Mouse (Mus musculus) splenic B cell, adult 2 months (primary cell): ENCODE results near the gene Slc39a8.

Experiments
- DNase-seq: peaks from one replicate; pipeline ENCODE4 v3.0.0-alpha.2; 2011; ENCODE audit warnings: low read depth, low spot score
- H3K27me3 ChIP-seq: 2 replicates; pipeline ENCODE4 v1.6.1; 2012; ENCODE audit warnings: mild to moderate bottlenecking, low read length, moderate library complexity, mixed read lengths; ENCODE audit not compliant: control insufficient read depth, poor library complexity, insufficient read depth, severe bottlenecking
- H3K36me3 ChIP-seq: 2 replicates; pipeline ENCODE4 v1.6.1; 2012; ENCODE audit warnings: mild to moderate bottlenecking, low read length, moderate library complexity, mixed read lengths; ENCODE audit not compliant: control insufficient read depth, poor library complexity, insufficient read depth, severe bottlenecking

Gene Slc39a8

DNA sequence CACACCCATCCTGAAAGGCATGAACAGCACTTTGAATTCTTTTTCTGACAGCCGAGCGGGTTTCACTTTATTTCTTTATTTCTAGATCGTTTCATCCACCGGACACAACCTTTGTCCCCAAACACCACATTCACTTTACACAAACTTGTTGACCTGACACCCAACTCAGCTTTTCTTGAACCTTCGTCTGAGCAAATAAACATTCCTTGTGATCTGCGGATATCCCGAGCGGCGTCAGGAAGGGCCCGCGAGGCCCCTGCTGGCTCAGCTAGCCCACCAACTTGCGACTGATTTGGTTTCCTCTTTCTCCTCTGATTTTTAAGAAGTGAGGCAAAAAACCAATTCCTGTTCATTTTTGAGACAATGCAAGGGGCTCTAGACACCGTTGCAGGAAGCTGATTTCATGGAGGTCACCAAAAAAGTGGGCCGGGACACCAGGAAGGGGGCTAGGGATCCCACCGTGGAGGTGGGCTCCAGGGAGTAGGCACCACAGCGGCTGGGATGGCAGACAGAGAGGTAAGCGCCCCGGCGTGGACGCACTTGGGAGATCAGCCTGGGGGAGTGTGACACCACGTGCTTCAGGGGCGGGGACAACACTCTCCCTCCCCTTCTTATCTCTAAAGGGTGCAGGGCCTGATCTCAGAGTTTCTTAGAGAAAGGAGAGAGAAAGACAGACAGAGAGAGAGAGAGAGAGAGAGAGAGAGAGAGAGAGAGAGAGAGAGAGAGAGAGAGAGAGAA lies at the start of gene Slc39a8:
TSS of gene Slc39a8 (plus strand) at position 264 of the 738 bp plus-strand sequence.
- H3K36me3 ChIP-seq, result no peaks in the 10 kb centered on the region
- DNase-seq, result peak; percentile 75
- H3K27me3 ChIP-seq, result no peaks in the 10 kb centered on the region

DNA sequence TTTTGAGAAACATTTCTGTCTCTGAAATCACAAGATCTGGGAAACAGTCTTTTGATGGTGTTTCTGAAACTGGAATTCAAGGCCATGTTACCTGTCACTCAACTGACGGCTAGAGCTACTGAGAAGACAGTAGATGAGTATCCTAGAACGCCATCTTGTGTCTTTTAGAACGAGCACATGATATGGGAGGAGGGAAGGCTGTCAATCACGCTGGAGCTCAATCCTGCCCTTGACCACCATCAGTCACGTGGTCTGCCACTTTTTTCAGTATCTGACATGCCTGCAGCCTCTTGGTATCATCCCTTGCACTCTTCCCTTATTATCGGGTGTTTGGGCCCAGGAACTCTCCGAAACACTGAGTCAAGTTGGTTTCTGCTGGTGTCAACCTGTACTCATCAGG lies 40.0 kb upstream of the Slc39a8 start:
- no peaks in the 10 kb centered on the region for H3K27me3 ChIP-seq
- no peaks in the 10 kb centered on the region for H3K36me3 ChIP-seq
- no peak for DNase-seq

DNA sequence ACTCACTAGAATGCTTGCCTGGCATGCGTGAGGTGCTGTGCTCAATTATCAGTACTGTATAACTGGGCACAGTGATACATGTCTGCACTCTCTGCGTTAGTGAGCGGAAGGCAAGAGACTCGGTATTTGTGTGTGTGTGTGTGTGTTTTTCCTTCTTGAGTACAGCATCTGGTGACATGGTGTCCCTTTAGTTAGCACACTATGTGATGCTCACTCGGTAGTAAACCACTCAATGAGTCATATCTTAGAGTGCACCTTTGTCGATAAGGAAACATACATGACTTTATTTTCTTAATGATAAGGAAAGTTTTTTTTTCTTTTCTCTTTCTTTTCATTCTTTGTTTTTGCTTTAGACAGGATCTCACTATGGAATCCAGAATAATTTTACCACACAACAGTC lies 29.0 kb upstream of the Slc39a8 start:
- DNase-seq, result no peak
- no peaks in the 10 kb centered on the region for H3K27me3 ChIP-seq
- H3K36me3 ChIP-seq, result no peaks in the 10 kb centered on the region

DNA sequence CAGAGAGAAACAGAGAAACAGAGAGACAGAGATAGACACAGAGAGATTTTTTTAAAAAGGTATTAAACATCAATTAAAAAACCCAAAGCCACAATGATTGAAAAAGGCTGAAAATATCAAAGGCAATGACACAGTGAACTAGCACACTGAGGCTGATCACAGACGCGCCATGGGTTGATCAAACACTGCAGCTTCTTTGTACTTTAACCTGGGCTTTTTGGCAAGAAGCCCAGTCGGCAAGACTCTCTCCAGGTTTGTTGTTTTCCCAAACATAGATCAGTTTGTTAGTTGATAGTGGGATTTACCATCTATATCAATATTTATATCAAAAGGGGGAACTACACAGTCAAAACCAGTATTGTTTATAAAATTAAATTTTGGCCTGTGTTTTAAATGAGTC lies 26.8 kb upstream of the Slc39a8 start:
- Histone ChIP-seq H3K27me3 (no peaks in the 10 kb centered on the region), H3K36me3 (no peaks in the 10 kb centered on the region)
- no peak for DNase-seq

DNA sequence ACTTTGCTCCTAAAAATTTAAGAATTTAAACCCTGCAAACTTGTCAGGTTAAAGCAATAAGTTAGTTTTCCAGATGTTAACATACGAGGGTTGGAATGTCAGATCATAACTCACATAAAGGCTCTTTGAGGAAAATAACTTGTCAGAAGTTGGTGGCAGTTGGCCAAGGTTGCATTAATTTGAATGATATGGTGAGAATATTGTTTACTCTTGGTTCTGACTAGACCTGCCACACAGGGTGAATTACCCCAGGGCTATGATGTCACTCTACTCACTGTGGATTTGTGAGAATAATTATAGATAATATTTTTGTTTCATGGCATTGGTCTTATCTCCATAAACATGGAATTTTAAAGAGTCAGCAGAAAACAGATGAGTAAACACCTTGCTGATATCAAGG lies 26.4 kb upstream of the Slc39a8 start:
- H3K27me3 ChIP-seq, result no peaks in the 10 kb centered on the region
- DNase-seq, result no peak
- H3K36me3 ChIP-seq, result no peaks in the 10 kb centered on the region

DNA sequence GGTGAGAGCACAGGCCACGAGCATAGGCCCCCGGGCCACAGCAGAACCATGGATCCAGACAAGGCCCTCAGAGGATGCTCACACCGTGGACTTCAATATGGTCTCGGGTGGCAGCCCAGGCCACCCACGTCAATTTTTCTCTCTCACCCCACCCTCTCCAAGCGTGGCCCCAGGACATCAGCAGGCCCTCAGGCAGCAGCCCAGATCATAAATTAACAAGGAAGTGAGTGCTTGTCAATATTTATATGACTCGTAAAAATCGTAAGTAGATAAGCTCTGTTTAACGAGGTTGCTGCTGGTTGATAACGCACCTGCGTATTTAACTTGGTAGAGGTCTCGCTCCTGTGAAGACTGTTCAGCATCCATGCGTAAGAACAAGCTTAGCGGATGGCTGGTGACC lies 10.4 kb upstream of the Slc39a8 start:
- H3K36me3 ChIP-seq, result no peaks in the 10 kb centered on the region
- no peak for DNase-seq
- H3K27me3 ChIP-seq, result no peaks in the 10 kb centered on the region

DNA sequence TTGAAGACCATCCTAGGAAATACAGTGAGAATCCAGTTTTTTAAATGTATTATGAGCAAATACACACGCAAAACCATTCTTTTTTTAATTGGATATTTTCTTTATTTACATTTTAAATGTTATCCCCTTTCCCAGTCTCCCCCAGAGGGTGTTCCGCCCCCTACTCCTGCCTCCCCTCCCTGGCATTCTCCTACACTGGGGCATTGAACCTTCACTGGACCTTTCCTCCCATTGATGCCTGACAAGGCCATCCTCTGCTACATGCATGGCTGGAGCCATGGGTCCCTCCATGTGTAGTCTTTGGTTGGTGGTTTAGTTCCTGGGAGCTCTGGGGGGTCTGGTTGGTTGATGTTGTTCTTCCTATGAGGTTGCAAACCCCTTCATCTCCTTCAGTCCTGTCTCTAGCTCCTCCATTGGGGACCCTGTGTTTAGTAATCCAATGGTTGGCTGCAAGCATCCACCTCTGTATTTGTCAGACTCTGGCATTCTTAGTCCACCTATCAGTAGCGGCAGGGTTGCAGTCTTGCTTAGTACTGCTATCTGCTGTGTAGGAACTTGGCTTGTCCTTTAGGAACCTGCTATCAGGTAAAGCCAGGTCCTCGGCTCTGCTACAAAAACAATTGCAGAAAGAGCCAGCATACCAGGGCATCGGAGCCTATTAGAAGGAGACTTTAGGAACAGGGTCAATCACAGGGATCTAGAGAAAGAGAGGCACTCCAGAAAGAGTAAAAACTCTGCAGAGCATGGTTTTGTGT lies 8.9 kb upstream of the Slc39a8 start:
- DNase-seq, result no peak
- Histone ChIP-seq H3K36me3 (no peaks in the 10 kb centered on the region), H3K27me3 (no peaks in the 10 kb centered on the region)

DNA sequence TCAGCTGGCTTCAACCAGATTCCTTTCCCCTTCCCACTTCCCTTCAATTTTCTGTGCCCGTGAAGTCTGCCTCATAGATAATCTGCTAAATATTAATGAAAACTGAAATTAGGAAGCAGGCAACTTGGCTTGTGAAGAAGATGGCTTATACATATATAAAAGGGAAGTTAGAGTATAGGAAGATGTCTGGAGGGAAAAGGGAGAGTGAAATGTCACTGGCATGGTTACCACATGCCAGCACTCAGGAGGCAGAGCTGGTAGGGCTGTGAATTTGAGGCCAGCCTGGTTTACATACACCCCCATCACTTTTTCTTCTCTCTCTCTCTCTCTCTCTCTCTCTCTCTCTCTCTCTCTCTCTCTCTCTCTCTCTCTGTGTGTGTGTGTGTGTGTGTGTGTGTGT lies 8.0 kb upstream of the Slc39a8 start:
- no peaks in the 10 kb centered on the region for H3K27me3 ChIP-seq
- DNase-seq, result no peak
- H3K36me3 ChIP-seq, result no peaks in the 10 kb centered on the region

DNA sequence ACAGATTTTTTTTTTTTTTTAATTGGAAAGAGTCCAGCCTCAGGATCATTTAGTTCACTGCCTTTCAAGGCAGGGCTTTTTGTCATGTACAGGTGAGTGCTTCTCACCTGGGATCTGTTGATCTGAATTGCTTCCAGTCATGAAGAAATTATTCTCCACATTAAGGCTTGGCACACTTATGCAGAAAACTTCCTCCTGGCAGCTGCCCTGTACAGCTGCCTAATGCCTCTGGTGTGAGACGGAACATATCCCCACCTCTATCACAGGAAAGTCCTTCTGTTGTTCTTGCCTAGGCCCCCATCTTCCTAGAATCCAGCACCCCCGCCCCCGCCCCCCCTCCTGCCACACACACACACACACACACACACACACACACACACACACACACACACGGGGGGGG lies 643 bp upstream of the Slc39a8 start:
- Histone ChIP-seq H3K27me3 (no peaks in the 10 kb centered on the region), H3K36me3 (no peaks in the 10 kb centered on the region)
- DNase-seq, result no peak

DNA sequence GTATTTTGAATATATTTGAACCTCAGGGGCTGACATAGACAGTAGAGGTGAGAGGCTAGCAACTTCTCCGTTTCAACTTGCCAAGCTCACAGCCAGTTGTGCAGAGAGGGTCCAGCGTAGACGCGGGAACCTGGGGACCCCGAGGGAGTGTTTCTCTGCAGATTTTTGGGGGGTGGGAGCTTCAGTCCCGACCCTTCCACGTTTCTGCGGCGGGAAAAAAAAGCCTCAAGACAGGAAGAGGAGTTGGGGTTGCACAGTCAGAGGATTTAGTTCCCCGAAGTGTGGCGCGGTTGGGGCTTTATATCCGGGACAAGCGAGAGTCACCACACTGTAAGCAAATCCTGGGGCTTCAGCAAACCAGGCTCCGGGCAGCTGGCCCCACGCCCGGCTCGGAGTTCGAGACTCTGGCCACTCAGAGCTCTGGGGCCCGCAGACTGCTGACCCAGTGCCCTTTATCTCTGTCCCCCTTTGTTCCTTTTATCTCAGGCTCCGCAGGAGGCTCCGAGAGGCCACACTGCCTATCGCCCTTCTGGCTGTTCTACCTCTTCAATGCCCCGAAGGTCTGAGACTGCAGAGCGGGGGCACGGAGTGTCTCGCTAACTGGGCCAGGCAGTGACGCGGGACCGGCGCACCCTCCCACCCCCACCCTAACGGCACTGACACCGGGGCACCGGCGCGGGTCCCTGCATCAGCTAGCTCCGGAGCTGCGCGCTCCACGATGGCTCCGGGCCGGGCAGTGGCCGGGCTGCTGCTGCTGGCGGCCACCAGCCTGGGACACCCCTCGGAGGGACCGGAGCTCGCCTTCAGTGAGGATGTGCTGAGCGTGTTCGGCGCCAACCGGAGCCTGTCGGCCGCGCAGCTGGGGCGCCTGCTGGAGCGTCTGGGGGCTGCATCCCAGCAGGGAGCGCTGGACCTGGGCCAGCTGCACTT lies 940 bp downstream of the Slc39a8 start:
- Histone ChIP-seq H3K36me3 (no peaks in the 10 kb centered on the region), H3K27me3 (no peaks in the 10 kb centered on the region)
- DNase-seq, result peak; percentile 56

DNA sequence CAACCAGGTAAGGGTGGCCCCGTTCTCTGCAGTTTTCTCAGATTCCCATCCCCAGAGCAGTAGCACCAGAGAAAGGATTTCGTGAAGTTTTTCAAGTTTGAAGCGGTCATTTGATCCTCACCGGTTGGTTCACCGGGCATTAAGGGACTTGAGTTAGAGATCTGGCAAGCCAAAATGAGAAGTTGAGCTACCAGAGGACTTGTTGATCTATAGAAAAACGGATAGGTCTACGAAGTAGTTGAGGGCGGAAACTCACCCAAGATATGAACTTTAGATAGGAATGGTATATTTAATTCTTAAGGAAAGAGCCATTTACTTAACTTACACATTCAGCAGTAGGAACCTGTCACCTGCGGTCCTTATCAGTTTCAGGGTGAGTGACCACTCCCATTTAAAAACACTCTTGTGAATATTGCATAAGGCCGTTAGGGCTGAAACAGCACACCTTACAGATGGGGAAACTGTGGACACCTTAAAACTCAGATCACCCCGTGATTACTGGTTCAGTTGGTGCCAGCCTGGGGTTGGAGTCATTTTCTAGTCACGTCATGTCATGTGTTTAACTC lies 1.7 kb downstream of the Slc39a8 start:
- no peaks in the 10 kb centered on the region for H3K36me3 ChIP-seq
- H3K27me3 ChIP-seq, result no peaks in the 10 kb centered on the region
- DNase-seq, result no peak

DNA sequence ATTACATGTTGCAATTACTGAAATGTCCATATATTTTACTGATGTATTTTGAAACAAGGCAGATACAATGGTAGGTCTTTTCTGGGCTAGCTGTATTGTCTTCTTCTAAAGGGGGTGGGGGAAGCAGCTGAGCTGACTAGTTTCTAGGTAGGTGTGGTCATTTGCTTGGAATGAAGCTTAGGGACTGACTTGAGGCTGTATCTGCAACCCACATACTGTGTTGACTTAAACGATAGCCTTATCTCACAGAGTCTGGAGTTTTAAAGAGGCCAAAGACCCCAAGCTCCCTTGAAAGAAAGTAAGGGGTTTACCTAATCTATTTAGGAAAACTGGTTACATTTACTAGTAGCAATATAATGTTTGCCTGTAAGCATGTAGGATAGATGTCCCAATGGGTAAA lies 2.9 kb downstream of the Slc39a8 start:
- DNase-seq, result no peak
- no peaks in the 10 kb centered on the region for H3K27me3 ChIP-seq
- no peaks in the 10 kb centered on the region for H3K36me3 ChIP-seq

DNA sequence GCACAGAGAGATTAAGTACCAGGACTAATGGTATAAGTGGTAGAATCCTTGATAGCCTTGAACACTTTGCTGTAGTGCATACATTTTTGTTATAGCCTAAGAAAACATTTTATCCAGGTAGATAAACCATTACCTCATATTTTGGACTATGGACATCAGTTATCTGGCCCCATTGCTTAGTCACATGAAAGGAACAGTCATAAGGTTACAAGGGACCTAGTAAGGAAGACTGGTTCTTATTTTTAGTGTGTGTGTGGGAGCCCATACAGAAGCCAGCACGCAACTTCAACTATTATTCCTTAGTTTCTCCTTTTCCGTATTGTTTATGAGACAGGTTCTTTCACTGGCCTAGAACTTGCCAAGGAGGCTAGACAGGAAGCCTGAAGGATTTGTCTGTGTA lies 7.4 kb downstream of the Slc39a8 start:
- Histone ChIP-seq H3K27me3 (no peaks in the 10 kb centered on the region), H3K36me3 (no peaks in the 10 kb centered on the region)
- DNase-seq, result no peak

DNA sequence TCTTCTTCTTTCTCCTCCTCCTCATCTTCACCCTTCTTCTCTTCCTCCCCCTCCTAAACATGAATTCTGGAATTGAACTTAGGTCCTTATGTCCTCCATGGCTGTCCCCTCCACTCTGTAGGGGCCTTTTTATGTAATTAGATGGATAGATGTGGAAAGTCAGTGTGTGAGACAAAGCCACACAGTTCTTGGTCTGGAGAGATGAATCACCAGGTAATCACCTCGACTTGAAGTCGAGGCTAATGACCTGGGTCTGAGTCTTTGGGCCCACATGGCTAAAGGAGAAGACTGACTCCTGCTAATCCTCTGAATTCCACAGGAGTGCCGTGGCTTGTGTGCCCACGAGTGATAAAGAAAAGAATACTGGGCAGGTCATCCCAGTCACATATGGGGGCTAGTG lies 7.8 kb downstream of the Slc39a8 start:
- no peak for DNase-seq
- H3K27me3 ChIP-seq, result no peaks in the 10 kb centered on the region
- no peaks in the 10 kb centered on the region for H3K36me3 ChIP-seq
